Mouse (Mus musculus): ENCODE measurements around the gene Orc3.

DNA sequence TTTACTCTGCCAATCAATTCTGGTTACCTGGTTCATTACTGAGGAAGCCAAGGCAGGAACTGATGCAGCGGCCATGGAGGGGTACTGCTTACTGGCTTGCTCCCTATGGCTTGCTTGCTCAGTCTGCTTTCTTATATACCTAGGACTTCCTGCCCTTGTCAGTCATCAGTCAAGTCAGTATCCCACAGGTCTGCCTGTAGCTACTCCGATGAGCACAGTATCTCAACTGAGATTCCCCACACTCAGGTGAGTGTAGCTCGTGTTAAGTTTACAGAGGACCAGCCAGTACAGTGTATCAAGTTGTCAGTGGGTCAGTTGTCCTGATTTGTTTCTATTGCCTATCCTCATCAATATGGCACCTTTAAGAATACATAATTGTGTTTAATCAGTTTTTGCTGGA, 26.0 kb upstream of the Orc3 start:
- TF ChIP-seq CTCF (IDR thresholded peaks at IDR 0.05; ENCODE audit: borderline replicate concordance, insufficient read depth, low read length) = no peak
- TF ChIP-seq POLR2A (IDR thresholded peaks at IDR 0.05; ENCODE audit: low read depth, low read length) = no peak

All from embryonic fibroblast, embryonic 13.5 days (primary cell).